Mouse (Mus musculus): ENCODE data around the gene Mcfd2. TPM values are rescaled to one million over a fixed set of nuclear protein-coding genes. Genes with fewer than 3 reads are reported as not detected.

Gene Mcfd2
- polyA plus RNA-seq, 1 experiment from 2014 or later: 156 TPM

GRCm38 (mm10) chr17:87283055-87283754 is 17.5 kb upstream of the Mcfd2 start:
- Histone ChIP-seq H3K27ac (peak overlapping the region; percentile 65), H3K79me2 (ENCODE audit: inconsistent target) (peaks cover 52% of the 10 kb centered on the region), H3K4me3 (ENCODE audit: inconsistent target) (peak overlapping the region; percentile 62), H3K36me3 (ENCODE audit: inconsistent target) (no peaks in the 10 kb centered on the region; the same call in 1 of the 2 replicates)
- under 1% methylated on average over 51 of the region's 56 CpGs for WGBS (ENCODE audit: missing documents)

GRCm38 (mm10) chr17:87282706-87283053 is 16.9 kb upstream of the Mcfd2 start, which contains the start of gene Ttc7:
Ttc7 (plus strand) TSS chr17:87282886.
- Histone ChIP-seq H3K79me2 (ENCODE audit: inconsistent target) (peaks cover 46% of the 10 kb centered on the region), H3K36me3 (ENCODE audit: inconsistent target) (no peaks in the 10 kb centered on the region; the same call in 1 of the 2 replicates), H3K27ac (peak within 1 kb of the TSS; percentile 89), H3K4me3 (ENCODE audit: inconsistent target) (peak within 1 kb of the TSS; percentile 62)
- 1% methylated on average over 31 of the region's 38 CpGs for WGBS (ENCODE audit: missing documents)

GRCm38 (mm10) chr17:87282007-87282705 is 16.4 kb upstream of the Mcfd2 start:
- 0% methylated on average over 36 of the region's 44 CpGs for WGBS (ENCODE audit: missing documents)

GRCm38 (mm10) chr17:87275363-87276341 is 9.9 kb upstream of the Mcfd2 start:
- 62% methylated on average over 14 of the region's 15 CpGs for WGBS (ENCODE audit: missing documents)
- Histone ChIP-seq H3K27ac (peak overlapping the region; percentile 74), H3K4me3 (ENCODE audit: inconsistent target) (no peak overlapping the region), H3K36me3 (ENCODE audit: inconsistent target) (no peaks in the 10 kb centered on the region), H3K79me2 (ENCODE audit: inconsistent target) (no peaks in the 10 kb centered on the region; the same call in 1 of the 2 replicates)

More at GRCm38 (mm10) chr17:87282007-87282705, 16.4 kb upstream of the Mcfd2 start:
- H3K79me2 ChIP-seq (ENCODE audit: inconsistent target): peaks cover 41% of the 10 kb centered on the region
- peak overlapping the region; percentile 42 for H3K4me3 ChIP-seq (ENCODE audit: inconsistent target)
- H3K36me3 ChIP-seq (ENCODE audit: inconsistent target): no peaks in the 10 kb centered on the region; the same call in 1 of the 2 replicates
- peak overlapping the region; percentile 89 for H3K27ac ChIP-seq

GRCm38 (mm10) chr17:87269454-87269853 is 3.7 kb upstream of the Mcfd2 start:
- Histone ChIP-seq H3K79me2 (ENCODE audit: inconsistent target) (peaks cover 12% of the 10 kb centered on the region), H3K36me3 (ENCODE audit: inconsistent target) (no peaks in the 10 kb centered on the region), H3K27ac (no peak overlapping the region), H3K4me3 (ENCODE audit: inconsistent target) (no peak overlapping the region)
- WGBS (ENCODE audit: missing documents): 96% methylated on average over 6 of the region's 6 CpGs

- peak overlapping the region; percentile 77 for H3K27ac ChIP-seq
- WGBS (ENCODE audit: missing documents): 5% methylated on average over 28 of the region's 28 CpGs
- H3K4me3 ChIP-seq (ENCODE audit: inconsistent target): peak overlapping the region; percentile 75
- H3K79me2 ChIP-seq (ENCODE audit: inconsistent target): peaks cover 55% of the 10 kb centered on the region
- H3K36me3 ChIP-seq (ENCODE audit: inconsistent target): peaks cover 1% of the 10 kb centered on the region; the same call in 1 of the 2 replicates
Measured at GRCm38 (mm10) chr17:87264927-87265791, 576 bp downstream of the Mcfd2 start.

- H3K27ac ChIP-seq: peak overlapping the region; percentile 77
- H3K79me2 ChIP-seq (ENCODE audit: inconsistent target): peaks cover 64% of the 10 kb centered on the region
- H3K4me3 ChIP-seq (ENCODE audit: inconsistent target): peak overlapping the region; percentile 75
- H3K36me3 ChIP-seq (ENCODE audit: inconsistent target): peaks cover 10% of the 10 kb centered on the region; the same call in 1 of the 2 replicates
- 43% methylated on average over 11 of the region's 11 CpGs for WGBS (ENCODE audit: missing documents)
Measured at GRCm38 (mm10) chr17:87264054-87264830, 1.5 kb downstream of the Mcfd2 start.

- 46% methylated on average over 6 of the region's 6 CpGs for WGBS (ENCODE audit: missing documents)
- H3K4me3 ChIP-seq (ENCODE audit: inconsistent target): peak overlapping the region; percentile 75; the same call in 1 of the 2 replicates
- peak overlapping the region; percentile 77 for H3K27ac ChIP-seq
- peaks cover 71% of the 10 kb centered on the region for H3K79me2 ChIP-seq (ENCODE audit: inconsistent target)
- peaks cover 16% of the 10 kb centered on the region; the same call in 1 of the 2 replicates for H3K36me3 ChIP-seq (ENCODE audit: inconsistent target)
Measured at GRCm38 (mm10) chr17:87263401-87263800, 2.3 kb downstream of the Mcfd2 start.

- Histone ChIP-seq H3K79me2 (ENCODE audit: inconsistent target) (peaks cover 34% of the 10 kb centered on the region), H3K4me3 (ENCODE audit: inconsistent target) (no peak overlapping the region), H3K27ac (peak overlapping the region; percentile 77), H3K36me3 (ENCODE audit: inconsistent target) (peaks cover 35% of the 10 kb centered on the region; the same call in 1 of the 2 replicates)
- 28% methylated on average over 16 of the region's 16 CpGs for WGBS (ENCODE audit: missing documents)
Measured at GRCm38 (mm10) chr17:87255672-87256071, 10.1 kb downstream of the Mcfd2 start.

GRCm38 (mm10) chr17:87254384-87254783 is 11.4 kb downstream of the Mcfd2 start:
- H3K36me3 ChIP-seq (ENCODE audit: inconsistent target): peaks cover 26% of the 10 kb centered on the region; the same call in 1 of the 2 replicates
- 93% methylated on average over 8 of the region's 8 CpGs for WGBS (ENCODE audit: missing documents)
- H3K79me2 ChIP-seq (ENCODE audit: inconsistent target): peaks cover 21% of the 10 kb centered on the region

GRCm38 (mm10) chr17:87246103-87246502 is 19.6 kb downstream of the Mcfd2 start:
- WGBS (ENCODE audit: missing documents): 94% methylated on average over 9 of the region's 9 CpGs
- Histone ChIP-seq H3K4me3 (ENCODE audit: inconsistent target) (no peak overlapping the region), H3K79me2 (ENCODE audit: inconsistent target) (no peaks in the 10 kb centered on the region), H3K36me3 (ENCODE audit: inconsistent target) (no peaks in the 10 kb centered on the region), H3K27ac (peak overlapping the region; percentile 90)

More at GRCm38 (mm10) chr17:87254384-87254783, 11.4 kb downstream of the Mcfd2 start:
- Histone ChIP-seq H3K27ac (no peak overlapping the region), H3K4me3 (ENCODE audit: inconsistent target) (no peak overlapping the region)

- H3K4me3 ChIP-seq (ENCODE audit: inconsistent target): no peak overlapping the region
- WGBS (ENCODE audit: missing documents): 96% methylated on average over 11 of the region's 11 CpGs
- H3K27ac ChIP-seq: no peak overlapping the region
- no peaks in the 10 kb centered on the region for H3K36me3 ChIP-seq (ENCODE audit: inconsistent target)
- no peaks in the 10 kb centered on the region for H3K79me2 ChIP-seq (ENCODE audit: inconsistent target)
Measured at GRCm38 (mm10) chr17:87237826-87238225, 27.9 kb downstream of the Mcfd2 start.

All from macrophage (primary cell).